Mouse (Mus musculus): Measurements from ENCODE around the gene Lipt2.

DNA sequence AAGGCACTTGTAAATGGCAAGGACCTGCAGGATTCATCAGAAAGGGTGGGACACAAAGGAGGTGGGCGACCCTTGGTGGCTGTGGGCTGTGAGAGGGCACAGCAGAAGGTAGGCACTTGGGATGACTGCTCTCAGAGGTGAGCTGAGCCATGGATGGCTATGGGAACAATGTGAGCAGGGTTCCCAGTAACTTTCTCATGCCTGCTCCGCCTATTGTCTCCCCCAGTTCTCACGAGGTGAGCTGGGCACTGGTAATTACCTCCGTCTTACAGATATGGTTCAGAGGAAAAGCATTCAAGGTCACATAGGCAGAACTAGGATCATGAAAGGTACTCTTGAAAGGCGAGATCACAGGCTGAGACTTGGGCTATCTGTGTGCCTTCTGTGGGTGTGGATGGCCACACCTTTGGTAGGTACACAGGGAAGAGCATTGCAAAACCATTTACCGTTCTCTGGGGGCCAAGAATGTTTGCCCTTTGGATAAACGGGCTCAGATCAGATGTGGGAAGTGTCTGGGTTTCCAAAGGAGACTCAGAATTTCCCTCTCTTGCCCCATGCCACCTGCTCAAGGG lies 20.8 kb downstream of the Lipt2 start:
- no peak for TF ChIP-seq CTCF (IDR thresholded peaks at IDR 0.05; ENCODE audit: borderline replicate concordance, insufficient read depth, low read depth, low read length)
- TF ChIP-seq POLR2A (IDR thresholded peaks at IDR 0.05; ENCODE audit: borderline replicate concordance, insufficient read depth, low read length), result no peak

Data from cerebellum, adult 2 months (tissue).